22 mouse cellular contexts compared by ENCODE assay signal in the genomic region with DNA sequence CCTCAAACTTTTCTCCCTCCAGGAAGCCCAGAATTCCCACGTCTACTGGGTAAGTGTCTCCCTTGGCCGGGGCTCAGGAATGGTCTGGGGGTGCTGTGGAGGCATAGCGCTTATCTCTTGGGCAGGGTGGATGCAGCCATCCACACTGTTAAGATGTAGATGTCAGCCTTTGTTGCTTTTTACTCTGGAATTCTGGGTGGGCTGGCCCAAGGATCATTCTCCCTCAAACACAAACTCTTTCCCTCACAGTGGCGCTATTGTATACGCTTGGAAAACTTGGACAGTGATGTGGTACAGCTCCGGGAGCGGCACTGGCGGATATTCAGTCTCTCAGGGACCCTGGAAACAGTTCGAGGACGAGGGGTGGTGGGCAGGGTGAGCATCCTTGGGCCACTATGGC. TPM values are rescaled to one million over a fixed set of nuclear protein-coding genes. Genes with fewer than 3 reads are reported as not detected.
"Had no signal": no experiment of that assay in that cellular context is flagged by ENCODE, and none has a peak within 500 bp of the region (broad histone marks: within the 10 kb centered on the region; RNA-seq: fewer than 3 reads in every experiment).

No protein-coding gene starts in this region.

- H3K9ac ChIP-seq: kidney, embryonic 15.5 days; liver, embryonic 13.5 days had no signal

- H3K27me3 ChIP-seq: kidney, embryonic 15.5 days; liver, embryonic 13.5 days had no signal

- H3K9me3 ChIP-seq: kidney, embryonic 15.5 days; liver, embryonic 13.5 days had no signal

- H3K4me1 ChIP-seq: kidney, embryonic 15.5 days had no signal

- DNase-seq: kidney, adult 11 months; kidney, adult 8-10 months; kidney, postnatal 10 days; kidney, postnatal 36 days; left cerebral cortex, postnatal 4 days; liver, embryonic 13.5 days; lung, adult 2 months; lung, postnatal 14 days; lung, postnatal 4 days; midbrain, embryonic 14.5 days; thymus, postnatal 25 days had no signal

- H3K4me2 ChIP-seq: kidney, embryonic 15.5 days; liver, embryonic 13.5 days; midbrain, embryonic 11.5 days had no signal

- H3K4me3 ChIP-seq: kidney, embryonic 15.5 days; liver, embryonic 13.5 days had no signal

- H3K27ac ChIP-seq: kidney, embryonic 15.5 days; liver, embryonic 13.5 days had no signal

RNA-seq across cellular contexts. Expression of gene Sebox, which starts 15.7 kb away (rescaled TPM):
- total RNA-seq: megakaryocyte progenitor cell, adult 5-6 weeks; megakaryocyte-erythroid progenitor cell, adult 5-6 weeks had no signal
- polyA plus RNA-seq: kidney, embryonic 15.5 days; limb, embryonic 14.5 days; lung, embryonic 16.5 days; midbrain, embryonic 11.5 days; midbrain, embryonic 14.5 days; neural tube, embryonic 11.5 days; neural tube, embryonic 14.5 days; small intestine, adult 2 months; spleen, adult 2 months; testis, adult 2 months had no signal
